Mouse (Mus musculus): ENCODE data around the gene Tbpl1.

- no peak for TF ChIP-seq CTCF (IDR thresholded peaks at IDR 0.05; ENCODE audit: control insufficient read depth, insufficient read depth, insufficient read length)
- no peak for TF ChIP-seq MYOD1 (IDR thresholded peaks at IDR 0.05; ENCODE audit: control insufficient read depth, insufficient read length, low read depth)
- no peak for TF ChIP-seq MAX (IDR thresholded peaks at IDR 0.05)
- TF ChIP-seq USF1 (IDR thresholded peaks at IDR 0.05; ENCODE audit: low read depth), result no peak
- TF ChIP-seq CEBPB (IDR thresholded peaks at IDR 0.05; ENCODE audit: low read depth), result no peak
Observed at GRCm38 (mm10) chr10:22668509-22668908, 63.2 kb downstream of the Tbpl1 start.
